Mouse (Mus musculus): ENCODE data around the gene Uaca. TPM values are rescaled to one million over a fixed set of nuclear protein-coding genes. Genes with fewer than 3 reads are reported as not detected.

The Uaca gene
- polyA plus RNA-seq, 2 experiments: 0.62 to 1.9 TPM

- 62% methylated on average over 4 of the region's 4 CpGs for WGBS (ENCODE audit: insufficient replicate concordance)
- no peak overlapping the region for H3K27ac ChIP-seq
- TF ChIP-seq CTCF (IDR thresholded peaks at IDR 0.05; ENCODE audit: low read depth) (no peak), EP300 (IDR thresholded peaks at IDR 0.05; ENCODE audit: low read depth) (no peak)
Observed at GRCm38 (mm10) chr9:60837078-60837448, 42.7 kb downstream of the Uaca start.

GRCm38 (mm10) chr9:60837449-60838141, 43.3 kb downstream of the Uaca start:
- TF ChIP-seq CTCF (IDR thresholded peaks at IDR 0.05; ENCODE audit: low read depth) (no peak), EP300 (IDR thresholded peaks at IDR 0.05; ENCODE audit: low read depth) (no peak)
- WGBS (ENCODE audit: insufficient replicate concordance): 48% methylated on average over 20 of the region's 20 CpGs
- H3K9ac ChIP-seq (replicated peaks): no peak overlapping the region
- no peak overlapping the region for H3K4me2 ChIP-seq (ENCODE audit: low read depth)
- no peaks in the 10 kb centered on the region for H3K36me3 ChIP-seq (replicated peaks; ENCODE audit: control insufficient read depth, insufficient read depth, low read depth)
- H3K9me3 ChIP-seq (ENCODE audit: control insufficient read depth, low read length): no peaks in the 10 kb centered on the region
- DNase-seq (ENCODE audit: low read depth in 3 of 3, low spot score in 3 of 3): no peak
- no peak overlapping the region for H3K27ac ChIP-seq
- H3K4me3 ChIP-seq (ENCODE audit: insufficient read depth in 1 of 2, low read depth in 2 of 2, low read length in 2 of 2): no peak overlapping the region
- no peaks in the 10 kb centered on the region for H3K27me3 ChIP-seq (ENCODE audit: control insufficient read depth, insufficient read depth, low read length)
- no peak for ATAC-seq (ENCODE audit: insufficient read depth)
- H3K4me1 ChIP-seq (replicated peaks; ENCODE audit: control insufficient read depth in 2 of 2, insufficient read depth in 2 of 2, low read length in 1 of 2): peaks cover 0 to 3% of the 10 kb centered on the region in 2 experiments; a peak in 1 of 4 replicates

More at GRCm38 (mm10) chr9:60837078-60837448, 42.7 kb downstream of the Uaca start:
- H3K4me1 ChIP-seq (replicated peaks; ENCODE audit: control insufficient read depth in 2 of 2, insufficient read depth in 2 of 2, low read length in 1 of 2): peaks cover 0 to 3% of the 10 kb centered on the region in 2 experiments; a peak in 1 of 4 replicates
- no peak overlapping the region for H3K4me2 ChIP-seq (ENCODE audit: low read depth)
- ATAC-seq (ENCODE audit: insufficient read depth) (no peak), DNase-seq (ENCODE audit: low read depth in 3 of 3, low spot score in 3 of 3) (no peak)
- no peaks in the 10 kb centered on the region for H3K36me3 ChIP-seq (replicated peaks; ENCODE audit: control insufficient read depth, insufficient read depth, low read depth)
- H3K9ac ChIP-seq (replicated peaks): no peak overlapping the region
- no peak overlapping the region for H3K4me3 ChIP-seq (ENCODE audit: insufficient read depth in 1 of 2, low read depth in 2 of 2, low read length in 2 of 2)
- H3K9me3 ChIP-seq (ENCODE audit: control insufficient read depth, low read length): no peaks in the 10 kb centered on the region
- no peaks in the 10 kb centered on the region for H3K27me3 ChIP-seq (ENCODE audit: control insufficient read depth, insufficient read depth, low read length)

GRCm38 (mm10) chr9:60838331-60838872, 44.1 kb downstream of the Uaca start:
- Histone ChIP-seq H3K36me3 (replicated peaks; ENCODE audit: control insufficient read depth, insufficient read depth, low read depth) (no peaks in the 10 kb centered on the region), H3K4me2 (ENCODE audit: low read depth) (no peak overlapping the region)

GRCm38 (mm10) chr9:60841393-60841792, 47.1 kb downstream of the Uaca start:
- Histone ChIP-seq H3K9me3 (ENCODE audit: control insufficient read depth, low read length) (no peaks in the 10 kb centered on the region), H3K27ac (no peak overlapping the region), H3K4me2 (ENCODE audit: low read depth) (no peak overlapping the region), H3K4me3 (ENCODE audit: insufficient read depth in 1 of 2, low read depth in 2 of 2, low read length in 2 of 2) (no peak overlapping the region), H3K9ac (replicated peaks) (no peak overlapping the region), H3K36me3 (replicated peaks; ENCODE audit: control insufficient read depth, insufficient read depth, low read depth) (no peaks in the 10 kb centered on the region), H3K4me1 (replicated peaks; ENCODE audit: control insufficient read depth in 2 of 2, insufficient read depth in 2 of 2, low read length in 1 of 2) (peaks cover 0 to 3% of the 10 kb centered on the region in 2 experiments; a peak in 1 of 4 replicates), H3K27me3 (ENCODE audit: control insufficient read depth, insufficient read depth, low read length) (no peaks in the 10 kb centered on the region)
- DNase-seq (ENCODE audit: low read depth in 3 of 3, low spot score in 3 of 3) (no peak), ATAC-seq (ENCODE audit: insufficient read depth) (no peak)
- WGBS (ENCODE audit: insufficient replicate concordance): 40% methylated on average over 5 of the region's 5 CpGs
- TF ChIP-seq CTCF (IDR thresholded peaks at IDR 0.05; ENCODE audit: low read depth) (no peak), EP300 (IDR thresholded peaks at IDR 0.05; ENCODE audit: low read depth) (no peak)

More at GRCm38 (mm10) chr9:60838331-60838872, 44.1 kb downstream of the Uaca start:
- Histone ChIP-seq H3K9ac (replicated peaks) (no peak overlapping the region), H3K4me1 (replicated peaks; ENCODE audit: control insufficient read depth in 2 of 2, insufficient read depth in 2 of 2, low read length in 1 of 2) (peaks cover 0 to 3% of the 10 kb centered on the region in 2 experiments; a peak in 1 of 4 replicates), H3K4me3 (ENCODE audit: insufficient read depth in 1 of 2, low read depth in 2 of 2, low read length in 2 of 2) (no peak overlapping the region), H3K27ac (no peak overlapping the region), H3K27me3 (ENCODE audit: control insufficient read depth, insufficient read depth, low read length) (no peaks in the 10 kb centered on the region), H3K9me3 (ENCODE audit: control insufficient read depth, low read length) (no peaks in the 10 kb centered on the region)
- TF ChIP-seq EP300 (IDR thresholded peaks at IDR 0.05; ENCODE audit: low read depth): no peak
- TF ChIP-seq CTCF (IDR thresholded peaks at IDR 0.05; ENCODE audit: low read depth): no peak
- 59% methylated on average over 9 of the region's 9 CpGs for WGBS (ENCODE audit: insufficient replicate concordance)
- DNase-seq (ENCODE audit: low read depth in 3 of 3, low spot score in 3 of 3): no peak
- ATAC-seq (ENCODE audit: insufficient read depth): no peak

GRCm38 (mm10) chr9:60843415-60844076, 49.2 kb downstream of the Uaca start:
- no peak for TF ChIP-seq EP300 (IDR thresholded peaks at IDR 0.05; ENCODE audit: low read depth)
- no peak for TF ChIP-seq CTCF (IDR thresholded peaks at IDR 0.05; ENCODE audit: low read depth)
- DNase-seq (ENCODE audit: low read depth in 3 of 3, low spot score in 3 of 3) (no peak), ATAC-seq (ENCODE audit: insufficient read depth) (no peak)
- H3K4me2 ChIP-seq (ENCODE audit: low read depth): no peak overlapping the region
- no peaks in the 10 kb centered on the region for H3K9me3 ChIP-seq (ENCODE audit: control insufficient read depth, low read length)
- H3K27me3 ChIP-seq (ENCODE audit: control insufficient read depth, insufficient read depth, low read length): no peaks in the 10 kb centered on the region
- no peak overlapping the region for H3K27ac ChIP-seq
- no peaks in the 10 kb centered on the region for H3K4me1 ChIP-seq (replicated peaks; ENCODE audit: control insufficient read depth in 2 of 2, insufficient read depth in 2 of 2, low read length in 1 of 2)
- 48% methylated on average over 6 of the region's 6 CpGs for whole genome bisulfite sequencing (ENCODE audit: insufficient replicate concordance)
- H3K36me3 ChIP-seq (replicated peaks; ENCODE audit: control insufficient read depth, insufficient read depth, low read depth): no peaks in the 10 kb centered on the region
- H3K4me3 ChIP-seq (ENCODE audit: insufficient read depth in 1 of 2, low read depth in 2 of 2, low read length in 2 of 2): no peak overlapping the region
- no peak overlapping the region for H3K9ac ChIP-seq (replicated peaks)

Measured in liver, embryonic 14.5 days (tissue).